16 mouse cellular contexts compared by ENCODE assay signal in genomic region chr3:130236129-130236528, GRCm38 (mm10).
"Had no signal": no experiment of that assay in that cellular context is flagged by ENCODE, and none has a peak within 500 bp of the region (broad histone marks: within the 10 kb centered on the region; RNA-seq: fewer than 3 reads in every experiment).

No protein-coding gene starts in this region.

- H3K4me2 ChIP-seq: liver, embryonic 13.5 days; stomach, embryonic 15.5 days had no signal

- H3K27ac ChIP-seq: liver, embryonic 13.5 days; midbrain, embryonic 10.5 days; stomach, embryonic 15.5 days had no signal

- H3K4me3 ChIP-seq: liver, embryonic 13.5 days; midbrain, embryonic 10.5 days; stomach, embryonic 15.5 days had no signal

- H3K4me1 ChIP-seq: liver, embryonic 13.5 days; midbrain, embryonic 10.5 days; stomach, embryonic 15.5 days had no signal

- ATAC-seq: intestine, postnatal 0 days had no signal

- H3K27me3 ChIP-seq: liver, embryonic 13.5 days; stomach, embryonic 15.5 days had no signal

- H3K36me3 ChIP-seq: liver, embryonic 13.5 days; midbrain, embryonic 10.5 days; stomach, embryonic 15.5 days had no signal

- H3K9ac ChIP-seq: liver, embryonic 13.5 days; stomach, embryonic 15.5 days had no signal

- DNase-seq: kidney, adult 2 months; kidney, postnatal 10 days; kidney, postnatal 4 days; left cerebral cortex, postnatal 4 days; liver, embryonic 13.5 days; lung, adult 2 months; lung, postnatal 14 days; lung, postnatal 4 days; midbrain, embryonic 14.5 days; right cerebral cortex, adult 18-20 months; right cerebral cortex, postnatal 14 days; right cerebral cortex, postnatal 4 days; thymus, postnatal 25 days had no signal

- H3K9me3 ChIP-seq: liver, embryonic 13.5 days; midbrain, embryonic 10.5 days; stomach, embryonic 15.5 days had no signal
